ENCODE assay signal across 7 mouse cellular contexts in the genomic region with DNA sequence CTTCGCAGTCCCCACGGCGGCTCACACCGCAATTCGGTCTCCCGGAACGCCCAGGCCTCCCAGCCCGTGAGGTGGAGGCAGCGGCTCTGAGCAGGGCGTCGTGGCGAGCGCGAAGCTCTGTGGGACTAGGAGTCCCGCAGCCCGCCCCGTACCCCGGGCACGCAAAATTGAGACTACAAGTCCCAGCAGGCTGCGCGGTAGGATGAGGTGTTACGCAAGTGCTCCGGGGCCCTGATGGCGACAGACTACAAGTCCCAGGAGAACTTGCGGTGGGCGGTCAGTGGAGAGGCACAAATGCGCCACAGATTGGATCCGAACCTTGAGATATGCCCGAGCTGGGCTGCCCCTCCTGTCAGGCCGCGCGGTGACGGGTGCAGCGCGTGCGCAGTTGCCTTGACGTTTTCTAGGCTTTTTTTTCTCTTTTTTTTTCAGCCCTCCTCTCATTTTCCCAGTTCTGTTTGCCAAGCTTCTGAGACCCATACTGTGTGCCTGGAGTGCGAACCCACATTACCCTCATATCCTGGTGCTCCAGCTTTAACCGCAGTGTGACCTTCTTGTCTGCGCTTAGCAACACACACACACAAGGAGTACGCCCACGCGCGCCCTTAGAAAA. TPM values are rescaled to one million over a fixed set of nuclear protein-coding genes. Genes with fewer than 3 reads are reported as not detected.
A peak's percentile ranks its signal among the peaks of the same experiment; 100 is the strongest.
DNase-seq lines count a peak whose midpoint lies in the region; ATAC-seq lines count a peak whose summit lies in the region.

No protein-coding gene starts in this region.

- DNase-seq in adrenal gland, adult 18-20 months (ENCODE audit: low spot score in 2 of 2): peak; percentile 92 to 94
- DNase-seq in embryo, embryonic 10.5 days (ENCODE audit: low spot score): peak; percentile 99
- DNase-seq in gastrocnemius, postnatal 14 days: peak; percentile 99
- peak; percentile 99 for DNase-seq in left cerebral cortex, postnatal 10 days (ENCODE audit: extremely low spot score in 1 of 2, low spot score in 2 of 2)
- DNase-seq in right cerebral cortex, postnatal 25 days: peak; percentile 99

- peak; percentile 99 for ATAC-seq in inflammation-experienced regulatory T-cells, adult 6 months
- ATAC-seq in megakaryocyte-erythroid progenitor cell, adult 5-6 weeks (replicated peaks; ENCODE audit: low FRiP score, low TSS enrichment, poor library complexity, severe bottlenecking): peak; percentile 92

- intact Hi-C loops in gastrocnemius, postnatal 14 days (cut with DNase I; ENCODE audit: low total_unique reads): no loop called here
- intact Hi-C loops in left cerebral cortex, postnatal 10 days (cut with DNase I): loop anchor here (5.0 to 10.0 kb wide), 2 partner anchors 47 to 169 kb away; a partner anchor contains a TSS

RNA-seq across cellular contexts. Expression of a gene that starts 22.8 kb away (rescaled TPM):
- total RNA-seq in adrenal gland, adult 18-20 months (2021): 100 to 1,000 TPM; 116 to 118 TPM
- 10 to 100 TPM; 91.0 to 98.6 TPM for total RNA-seq in gastrocnemius, postnatal 14 days (2021)
- polyA plus RNA-seq in inflammation-experienced regulatory T-cells, adult 6 months (2017; shearing (Covaris generic)): 10 to 100 TPM; 30.5 to 33.7 (median 32.4) TPM
- 100 to 1,000 TPM; 390 TPM for total RNA-seq in left cerebral cortex, postnatal 10 days (2021)
- total RNA-seq in megakaryocyte-erythroid progenitor cell, adult 5-6 weeks (2014; fragmentation: Nextera tagmentation): 63.5 and 82.3 TPM in 2 replicates
- 50.4 and 60.8 TPM in 2 replicates for total RNA-seq in megakaryocyte-erythroid progenitor cell, adult 5-6 weeks (2017)

RNA-seq across cellular contexts. Expression of a gene that starts 49.8 kb away (rescaled TPM):
- 10 to 100 TPM in 1 of 2 experiments, 1 to 10 TPM in 1; 7.6 to 13.1 TPM for total RNA-seq in adrenal gland, adult 18-20 months (2021)
- 1 to 10 TPM; 2.9 to 3.1 TPM for total RNA-seq in gastrocnemius, postnatal 14 days (2021)
- polyA plus RNA-seq in inflammation-experienced regulatory T-cells, adult 6 months (2017; shearing (Covaris generic)): not detected
- total RNA-seq in left cerebral cortex, postnatal 10 days (2021): 10 to 100 TPM; 25.0 to 26.6 TPM
- total RNA-seq in megakaryocyte-erythroid progenitor cell, adult 5-6 weeks (2014; fragmentation: Nextera tagmentation): not detected in 2 replicates
- not detected in 2 replicates for total RNA-seq in megakaryocyte-erythroid progenitor cell, adult 5-6 weeks (2017)

Comparison
In these comparisons a context has a peak if more than half of its experiments do, and no peak if none do; other contexts are left out.
1. Peak in every context shown above with its lines: DNase-seq and ATAC-seq.